Mouse (Mus musculus): ENCODE data around the gene Ptcd1. TPM values are rescaled to one million over a fixed set of nuclear protein-coding genes. Genes with fewer than 3 reads are reported as not detected.

Ptcd1 gene
- total and polyA plus RNA-seq, 3 experiments, result 21.0 to 22.3 TPM; not detected in 1

GRCm38 (mm10) chr5:145214679-145215078 lies 47.8 kb upstream of the Ptcd1 start (continued):
- no peak for TF ChIP-seq NELFE (IDR thresholded peaks at IDR 0.05; ENCODE audit: low read depth, low read length)

- Histone ChIP-seq H3K9ac (ENCODE audit: control insufficient read depth, low read depth, low read length, poor library complexity, severe bottlenecking) (no peak overlapping the region), H3K27ac (ENCODE audit: control insufficient read depth, low read depth, low read length) (no peak overlapping the region), H3K27me3 (ENCODE audit: control insufficient read depth in 1 of 2, insufficient read depth in 2 of 2, low read length in 2 of 2) (no peaks in the 10 kb centered on the region), H3K4me3 (ENCODE audit: control insufficient read depth in 1 of 2, insufficient read depth in 1 of 2, low read depth in 2 of 2, low read length in 2 of 2) (no peak overlapping the region), H3K36me3 (ENCODE audit: control insufficient read depth in 1 of 2, insufficient read depth in 2 of 2, low read length in 2 of 2) (peaks cover 0 to 6% of the 10 kb centered on the region in 2 experiments), H3K9me3 (replicated peaks; ENCODE audit: insufficient read depth, low read length) (no peaks in the 10 kb centered on the region), H3K4me1 (ENCODE audit: control insufficient read depth in 1 of 2, insufficient read depth in 2 of 2, low read length in 2 of 2) (no peaks in the 10 kb centered on the region), H3K79me2 (ENCODE audit: control insufficient read depth, insufficient read depth, low read length, poor library complexity) (no peaks in the 10 kb centered on the region)
- no peak for TF ChIP-seq SIN3A (IDR thresholded peaks at IDR 0.05; ENCODE audit: low read length)
- peak in 2 of 3 experiments; percentile 2 to 17; a peak in 1 of 6 replicates for TF ChIP-seq CTCF (IDR thresholded peaks at IDR 0.05 in 2 of 3, conservative IDR thresholded peaks at IDR 0.05 in 1 of 3; ENCODE audit: control insufficient read depth in 1 of 3, insufficient read depth in 1 of 3, low read depth in 2 of 3, low read length in 3 of 3, poor library complexity in 1 of 3, severe bottlenecking in 1 of 3)
- no peak for TF ChIP-seq POLR2AphosphoS5 (IDR thresholded peaks at IDR 0.05; ENCODE audit: borderline replicate concordance, low read depth, low read length)
- no peak for TF ChIP-seq TAL1 (IDR thresholded peaks at IDR 0.05; ENCODE audit: low read length)
- no peak for TF ChIP-seq ELF1 (IDR thresholded peaks at IDR 0.05; ENCODE audit: low read depth, low read length)
- TF ChIP-seq ETS1 (IDR thresholded peaks at IDR 0.05; ENCODE audit: low read depth, low read length), result no peak
- no peak for TF ChIP-seq ZMIZ1 (IDR thresholded peaks at IDR 0.05; ENCODE audit: low read depth, low read length)
- TF ChIP-seq ZC3H11A (IDR thresholded peaks at IDR 0.05; ENCODE audit: low read depth, low read length), result no peak
- TF ChIP-seq USF1 (IDR thresholded peaks at IDR 0.05; ENCODE audit: low read depth, low read length), result no peak
- TF ChIP-seq MYB (IDR thresholded peaks at IDR 0.05; ENCODE audit: low read depth, low read length), result no peak
- no peak for TF ChIP-seq JUND (IDR thresholded peaks at IDR 0.05; ENCODE audit: low read depth, low read length)
- no peak for TF ChIP-seq BHLHE40 (IDR thresholded peaks at IDR 0.05; ENCODE audit: borderline replicate concordance, low read depth, low read length)
- TF ChIP-seq NELFE (IDR thresholded peaks at IDR 0.05; ENCODE audit: low read depth, low read length), result no peak
- TF ChIP-seq MYC (IDR thresholded peaks at IDR 0.05; ENCODE audit: low read depth, low read length), result peak; percentile 73; the same call in 1 of the 2 replicates
- DNase-seq (ENCODE audit: low read depth, low spot score), result peak; percentile 44
These were observed 46.6 kb upstream of the Ptcd1 start for GRCm38 (mm10) chr5:145213505-145213904.

- Histone ChIP-seq H3K4me1 (ENCODE audit: control insufficient read depth in 1 of 2, insufficient read depth in 2 of 2, low read length in 2 of 2) (peaks cover 0 to 10% of the 10 kb centered on the region in 2 experiments; a peak in 3 of 4 replicates), H3K4me3 (ENCODE audit: control insufficient read depth in 1 of 2, insufficient read depth in 1 of 2, low read depth in 2 of 2, low read length in 2 of 2) (no peak overlapping the region), H3K27me3 (ENCODE audit: control insufficient read depth in 1 of 2, insufficient read depth in 2 of 2, low read length in 2 of 2) (no peaks in the 10 kb centered on the region), H3K79me2 (ENCODE audit: control insufficient read depth, insufficient read depth, low read length, poor library complexity) (peaks cover 3% of the 10 kb centered on the region; the same call in 1 of the 2 replicates), H3K36me3 (ENCODE audit: control insufficient read depth in 1 of 2, insufficient read depth in 2 of 2, low read length in 2 of 2) (peaks cover 0 to 11% of the 10 kb centered on the region in 2 experiments; a peak in 3 of 4 replicates), H3K27ac (ENCODE audit: control insufficient read depth, low read depth, low read length) (no peak overlapping the region), H3K9me3 (replicated peaks; ENCODE audit: insufficient read depth, low read length) (no peaks in the 10 kb centered on the region), H3K9ac (ENCODE audit: control insufficient read depth, low read depth, low read length, poor library complexity, severe bottlenecking) (no peak overlapping the region)
- TF ChIP-seq POLR2AphosphoS5 (IDR thresholded peaks at IDR 0.05; ENCODE audit: borderline replicate concordance, low read depth, low read length) (no peak), E2F4 (IDR thresholded peaks at IDR 0.05; ENCODE audit: borderline replicate concordance, low read depth, low read length) (no peak), GATA1 (IDR thresholded peaks at IDR 0.05; ENCODE audit: low read depth, low read length) (no peak), CTCF (IDR thresholded peaks at IDR 0.05 in 2 of 3, conservative IDR thresholded peaks at IDR 0.05 in 1 of 3; ENCODE audit: control insufficient read depth in 1 of 3, insufficient read depth in 1 of 3, low read depth in 2 of 3, low read length in 3 of 3, poor library complexity in 1 of 3, severe bottlenecking in 1 of 3) (no peak), NRF1 (IDR thresholded peaks at IDR 0.05; ENCODE audit: insufficient read depth, low read depth, low read length, poor library complexity, severe bottlenecking) (no peak), SIN3A (IDR thresholded peaks at IDR 0.05; ENCODE audit: low read length) (no peak), KAT2A (conservative IDR thresholded peaks at IDR 0.05; ENCODE audit: low read depth, low read length) (no peak), UBTF (IDR thresholded peaks at IDR 0.05; ENCODE audit: borderline replicate concordance, insufficient read depth, low read depth, low read length) (no peak), TAL1 (IDR thresholded peaks at IDR 0.05; ENCODE audit: low read length) (no peak), ETS1 (IDR thresholded peaks at IDR 0.05; ENCODE audit: low read depth, low read length) (no peak), MAX (IDR thresholded peaks at IDR 0.05; ENCODE audit: low read length) (no peak), MEF2A (IDR thresholded peaks at IDR 0.05; ENCODE audit: extremely low read depth, insufficient replicate concordance, low read depth, low read length, poor library complexity, severe bottlenecking) (no peak), MYB (IDR thresholded peaks at IDR 0.05; ENCODE audit: low read depth, low read length) (no peak), MXI1 (IDR thresholded peaks at IDR 0.05; ENCODE audit: low read depth, low read length) (no peak), ZKSCAN1 (IDR thresholded peaks at IDR 0.05; ENCODE audit: low read depth, low read length) (no peak), EP300 (IDR thresholded peaks at IDR 0.05; ENCODE audit: low read depth in 1 of 2, low read length in 2 of 2) (no peak), ZMIZ1 (IDR thresholded peaks at IDR 0.05; ENCODE audit: low read depth, low read length) (no peak), RCOR1 (IDR thresholded peaks at IDR 0.05; ENCODE audit: low read depth, low read length) (no peak), HCFC1 (IDR thresholded peaks at IDR 0.05; ENCODE audit: low read depth, low read length) (no peak), MAZ (IDR thresholded peaks at IDR 0.05; ENCODE audit: low read depth, low read length) (no peak)
- DNase-seq (ENCODE audit: low read depth, low spot score), result no peak
These were observed 45.3 kb upstream of the Ptcd1 start for GRCm38 (mm10) chr5:145212216-145212615.

Measured in MEL (cell line).